ENCODE assay signal across 8 mouse cellular contexts in the genomic region with DNA sequence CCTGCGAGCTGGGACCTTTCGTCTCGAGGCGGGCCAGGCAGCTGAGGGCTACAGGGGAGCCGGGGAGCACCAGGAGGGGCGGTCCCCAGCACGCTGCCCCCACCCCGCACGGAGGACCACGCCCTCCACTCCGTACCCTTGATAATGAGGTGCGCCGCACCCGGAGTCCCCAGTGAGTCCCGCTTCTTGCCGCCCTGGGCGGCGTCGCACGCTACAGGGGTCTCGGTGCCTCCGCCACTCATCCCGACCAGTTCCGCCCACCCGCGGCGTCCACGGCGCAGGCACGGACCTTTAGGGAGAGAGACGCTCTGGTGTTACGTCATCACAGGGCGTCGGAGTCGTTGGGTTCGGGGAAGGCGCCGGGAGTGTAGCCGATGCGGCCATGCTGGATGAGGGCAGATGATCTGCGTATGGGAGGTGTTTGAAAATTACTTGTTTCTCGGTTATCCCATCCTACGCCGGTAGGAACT. TPM values are rescaled to one million over a fixed set of nuclear protein-coding genes. Genes with fewer than 3 reads are reported as not detected.
DNase-seq lines count a peak whose midpoint lies in the region; ATAC-seq lines count a peak whose summit lies in the region.

Bloc1s5 (minus strand) TSS at position 310 of the 470 bp plus-strand sequence.

- no peaks in the 10 kb centered on the region for H3K9me3 ChIP-seq in hindbrain, embryonic 12.5 days (replicated peaks)

- WGBS in hindbrain, embryonic 12.5 days = 2% methylated on average over 43 of the region's 44 CpGs

- peak within 1 kb of the TSS; percentile 69 for H3K27ac ChIP-seq in hindbrain, embryonic 12.5 days

- ATAC-seq in hindbrain, embryonic 12.5 days (ENCODE audit: low FRiP score) = peak; percentile 97

- H3K36me3 ChIP-seq in hindbrain, embryonic 12.5 days = peaks cover 3% of the 10 kb centered on the region; the same call in 1 of the 2 replicates

- H3K27me3 ChIP-seq in hindbrain, embryonic 12.5 days = no peaks in the 10 kb centered on the region

- H3K4me2 ChIP-seq in hindbrain, embryonic 12.5 days (replicated peaks) = peak within 1 kb of the TSS; percentile 74

- H3K9ac ChIP-seq in hindbrain, embryonic 12.5 days = peak within 1 kb of the TSS; percentile 84

- DNase-seq in Muller cell, postnatal 12 days (ENCODE audit: inconsistent ontology term) = peak; percentile 95
- peak; percentile 96 for DNase-seq in cerebellum, adult 9-11 months
- DNase-seq in frontal cortex, adult 2 months (ENCODE audit: extremely low spot score in 1 of 2, low spot score in 1 of 2) = peak; percentile 88 to 97
- peak; percentile 93 to 97 for DNase-seq in layer of hippocampus, postnatal 14 days (ENCODE audit: low spot score in 2 of 2)
- DNase-seq in lung, postnatal 14 days = peak; percentile 96
- peak; percentile 95 for DNase-seq in retina, adult 2 months (ENCODE audit: low read depth, low spot score)
- DNase-seq in thymus, postnatal 36 days = peak; percentile 93 to 96

- peaks cover 9% of the 10 kb centered on the region for H3K4me1 ChIP-seq in hindbrain, embryonic 12.5 days

- H3K4me3 ChIP-seq in hindbrain, embryonic 12.5 days = peak within 1 kb of the TSS; percentile 75

RNA-seq across cellular contexts. Expression of gene Bloc1s5, which starts in this region (rescaled TPM):
- polyA plus RNA-seq in frontal cortex, adult 2 months (2012; rRNA removed) = 8.4 and 9.0 TPM in 2 replicates
- polyA plus RNA-seq in hindbrain, embryonic 12.5 days (2016; fragmentation: Nextera tagmentation; extraction: Ambion mirVana) = 24.7 TPM in 2 replicates
- 1 to 10 TPM; 6.0 to 9.1 TPM for total RNA-seq in layer of hippocampus, postnatal 14 days (2021)

Comparison
In these comparisons a context has a peak if more than half of its experiments do, and no peak if none do; other contexts are left out.
1. Peak in every context shown above with its lines: DNase-seq, ATAC-seq, H3K4me3 ChIP-seq and H3K27ac ChIP-seq.